Mouse (Mus musculus) heart, embryonic 16.5 days (tissue): ENCODE results near the gene Cbx8. TPM values are rescaled to one million over a fixed set of nuclear protein-coding genes. Genes with fewer than 3 reads are reported as not detected.

ENCODE experiments used
- ATAC-seq: fragments of 200-750 bp; cut with Nextera tagmentation; replicated peaks from 2 replicates; pipeline ENCODE4 v1.8.0; 2017; ENCODE audit warnings: moderate number of reproducible peaks; ENCODE audit not compliant: insufficient read depth, low FRiP score; ENCODE audit errors: extremely low read depth
- H3K27ac ChIP-seq: fragments of 300-500 bp; sonication (generic); 2 replicates; pipeline ENCODE4 v1.5.1; 2014; ENCODE audit warnings: mild to moderate bottlenecking, low read length, control low read depth, moderate library complexity
- H3K27me3 ChIP-seq: fragments of 300-500 bp; sonication (generic); 2 replicates; pipeline ENCODE4 v1.6.1; 2014; ENCODE audit warnings: low read length, mixed read lengths; ENCODE audit not compliant: control insufficient read depth, insufficient read depth
- H3K36me3 ChIP-seq: fragments of 300-500 bp; sonication (generic); 2 replicates; pipeline ENCODE4 v1.6.1; 2014; ENCODE audit not compliant: control insufficient read depth, insufficient read depth
- H3K4me1 ChIP-seq: fragments of 300-500 bp; sonication (generic); 2 replicates; pipeline ENCODE4 v1.6.1; 2014; ENCODE audit warnings: low read length, mixed read lengths; ENCODE audit not compliant: control insufficient read depth, insufficient read depth
- H3K4me2 ChIP-seq: fragments of 300-500 bp; sonication (generic); 2 replicates; pipeline ENCODE4 v1.6.1; 2014; ENCODE audit warnings: low read depth, mild to moderate bottlenecking, control low read depth, low read length
- H3K4me3 ChIP-seq: fragments of 300-500 bp; sonication (generic); 2 replicates; pipeline ENCODE4 v1.5.1; 2014; ENCODE audit warnings: mild to moderate bottlenecking, control low read depth, low read length
- H3K9ac ChIP-seq: fragments of 300-500 bp; sonication (generic); 2 replicates; pipeline ENCODE4 v1.6.1; 2014; ENCODE audit warnings: low read length, control low read depth
- H3K9me3 ChIP-seq: fragments of 300-500 bp; sonication (generic); replicated peaks from 2 replicates; pipeline ENCODE4 v1.6.1; 2016; ENCODE audit warnings: low read length; ENCODE audit not compliant: control insufficient read depth
- WGBS: fragments of 180-500 bp; shearing (Covaris S2); extraction: QIAGEN DNeasy Blood & Tissue Kit; methylation state at CpG from one replicate; pipeline ENCODE4 v1.1.7; 2014; 5-methylcytosine and 5-hydroxymethylcytosine counted together
- polyA plus RNA-seq: library from polyadenylated mRNA; unstranded; fragments of >200 nt; fragmentation: Nextera tagmentation; extraction: Ambion mirVana; gene quantifications from 2 replicates; pipeline ENCODE4 v1.2.1, GENCODE M21; 2015

Cbx8 gene
- polyA plus RNA-seq, 1 experiment from 2014 or later, result 7.0 TPM

DNA sequence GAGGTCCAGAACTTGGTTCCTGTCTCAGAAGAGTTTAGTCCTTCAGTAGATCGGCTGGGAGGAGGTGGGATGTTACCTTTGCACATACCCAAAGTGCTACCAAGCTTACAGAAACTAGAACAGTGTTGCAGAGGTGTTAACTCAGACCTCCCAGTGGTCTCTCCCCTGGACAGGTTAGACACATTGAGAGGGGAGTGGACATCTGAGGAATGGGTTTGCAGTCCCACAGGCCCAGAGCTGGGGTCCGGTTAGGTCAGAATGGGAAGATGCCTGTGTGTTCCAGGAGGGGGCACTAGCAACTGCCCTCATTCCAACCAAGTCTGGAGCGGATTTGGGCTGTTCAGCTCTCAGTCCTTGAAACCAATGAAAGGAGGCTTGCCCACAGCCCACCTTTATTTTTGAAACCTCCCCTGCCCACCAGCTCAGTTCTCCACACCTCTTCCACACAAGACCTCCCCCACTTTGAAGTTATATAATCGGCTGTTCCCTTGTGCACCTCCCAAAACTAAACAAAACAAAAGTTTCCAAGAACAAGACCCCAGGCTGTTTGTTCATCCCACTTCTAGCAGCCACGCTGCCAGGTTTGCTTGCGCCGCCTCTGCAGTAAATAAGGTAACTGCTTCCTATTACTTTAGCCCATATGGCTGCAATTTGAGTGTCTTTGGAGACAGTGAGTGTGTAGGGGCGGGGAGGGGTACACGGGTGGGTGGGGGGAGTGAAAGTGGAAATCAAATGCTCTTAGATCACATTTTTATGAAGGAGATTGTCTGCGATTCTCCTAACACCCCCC lies 3.2 kb upstream of the Cbx8 start:
- no peak overlapping the region for H3K27ac ChIP-seq
- H3K36me3 ChIP-seq, result peaks cover 3% of the 10 kb centered on the region
- H3K9me3 ChIP-seq, result no peaks in the 10 kb centered on the region
- peaks cover 68% of the 10 kb centered on the region for H3K27me3 ChIP-seq
- H3K4me3 ChIP-seq, result peak overlapping the region; percentile 27; the same call in 1 of the 2 replicates
- no peak overlapping the region for H3K9ac ChIP-seq
- H3K4me2 ChIP-seq, result peak overlapping the region; percentile 47
- peaks cover 40% of the 10 kb centered on the region for H3K4me1 ChIP-seq
- WGBS, result 7% methylated on average over 10 of the region's 10 CpGs
- no peak for ATAC-seq

DNA sequence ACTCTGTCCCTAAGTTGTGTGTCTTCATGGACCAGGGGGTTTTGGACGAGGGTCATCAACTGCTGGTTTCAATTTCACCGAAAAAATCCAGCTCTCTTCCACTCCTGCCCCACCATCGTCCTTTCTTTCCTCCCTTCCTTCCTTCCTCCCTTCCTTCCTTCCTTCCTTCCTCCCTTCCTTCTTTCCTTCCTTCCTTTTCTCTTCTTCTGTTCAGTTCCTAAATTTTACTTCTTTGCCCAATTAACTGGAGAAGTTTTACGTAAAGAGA lies 2.4 kb upstream of the Cbx8 start:
- ATAC-seq, result no peak

DNA sequence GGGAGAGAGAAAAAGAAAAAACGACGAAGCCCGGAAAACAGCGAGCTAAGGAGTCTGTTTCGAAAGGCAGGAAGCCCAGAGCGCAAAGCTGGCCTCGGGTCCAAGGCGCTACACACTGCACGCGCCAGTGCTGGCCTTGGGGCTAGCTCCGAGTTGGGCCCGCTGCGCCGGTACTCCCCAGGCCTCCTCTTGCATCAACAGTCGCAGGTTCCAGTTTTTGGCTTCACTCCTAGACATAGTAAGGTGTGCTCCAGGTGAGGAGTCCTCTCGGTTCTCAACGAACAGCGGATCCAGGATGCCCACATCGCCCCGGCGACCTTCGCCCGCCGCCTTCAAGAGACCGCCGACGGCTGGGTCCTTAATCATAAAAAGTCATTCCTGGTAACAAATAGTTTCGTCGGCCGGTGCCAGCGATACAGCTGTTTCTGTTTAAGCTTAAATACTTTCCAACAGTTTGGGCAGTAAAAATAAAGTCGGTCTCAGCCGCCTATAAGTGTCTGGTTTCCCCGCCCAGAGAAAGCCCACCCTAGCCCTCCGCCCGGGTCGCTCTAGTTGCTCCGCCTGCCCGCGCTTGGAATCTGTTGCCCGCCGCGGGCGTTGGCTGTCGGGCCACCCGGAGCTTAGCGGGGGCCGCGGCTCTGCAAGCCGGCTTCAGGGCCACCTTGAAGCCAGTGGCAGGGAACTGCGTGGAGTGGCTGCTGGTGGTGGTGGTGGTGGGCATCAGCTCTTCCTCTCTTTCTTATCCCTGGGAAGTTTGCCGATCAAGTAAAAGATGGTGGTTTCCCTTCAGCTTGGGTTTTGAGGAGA lies 1.9 kb upstream of the Cbx8 start:
- no peak for ATAC-seq
- WGBS, result 2% methylated on average over 52 of the region's 52 CpGs
- Histone ChIP-seq H3K9me3 (no peaks in the 10 kb centered on the region), H3K4me1 (peaks cover 41% of the 10 kb centered on the region), H3K27me3 (peaks cover 66% of the 10 kb centered on the region), H3K36me3 (peaks cover 7% of the 10 kb centered on the region), H3K4me3 (peak overlapping the region; percentile 14), H3K27ac (no peak overlapping the region), H3K9ac (no peak overlapping the region; the same call in 1 of the 2 replicates), H3K4me2 (0 out of 2 replicates have a peak overlapping the region, but pooled peaks have one; percentile 3)

More for the DNA sequence above, 2.4 kb upstream of the Cbx8 start:
- H3K4me2 ChIP-seq, result no peak overlapping the region
- H3K9ac ChIP-seq, result no peak overlapping the region
- H3K9me3 ChIP-seq, result no peaks in the 10 kb centered on the region
- H3K4me1 ChIP-seq, result peaks cover 40% of the 10 kb centered on the region
- H3K4me3 ChIP-seq, result no peak overlapping the region
- no peak overlapping the region for H3K27ac ChIP-seq
- peaks cover 66% of the 10 kb centered on the region for H3K27me3 ChIP-seq
- 8% methylated on average over 4 of the region's 4 CpGs for WGBS
- peaks cover 7% of the 10 kb centered on the region for H3K36me3 ChIP-seq

DNA sequence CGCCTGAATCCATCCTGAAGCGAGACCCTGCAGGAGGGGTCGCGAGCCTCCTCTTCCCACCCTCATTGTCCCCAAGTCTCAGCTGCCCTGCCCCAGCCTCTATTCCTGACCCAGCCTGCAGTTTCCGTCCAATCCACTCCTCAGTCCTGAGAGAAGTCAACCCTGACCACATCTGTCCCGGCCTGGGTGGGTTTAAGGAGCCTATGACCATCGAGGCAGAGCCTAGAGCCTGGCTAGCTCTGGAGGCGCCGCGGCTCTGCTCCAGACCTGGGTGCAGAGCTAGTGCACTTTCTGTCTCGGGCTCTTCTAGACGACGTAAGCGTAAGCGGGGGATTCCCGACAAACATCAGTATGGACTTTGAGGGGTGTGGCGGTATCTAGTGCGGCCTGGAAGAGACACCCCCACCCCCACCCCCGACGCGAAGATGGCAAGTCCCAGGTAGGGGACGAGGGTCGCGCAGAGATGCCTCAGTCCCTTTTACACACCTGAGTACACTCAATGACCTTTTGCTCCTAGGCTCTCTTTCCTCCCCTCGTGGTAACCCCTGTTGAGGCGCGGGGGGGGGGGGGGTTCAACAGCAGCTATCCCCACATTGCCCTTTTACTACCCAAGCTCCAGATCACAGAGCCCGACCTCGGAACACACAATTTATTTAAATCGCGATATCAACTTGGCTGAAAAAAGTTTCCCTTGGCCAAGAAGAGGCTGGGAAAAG lies 1.1 kb upstream of the Cbx8 start:
- Histone ChIP-seq H3K27ac (no peak overlapping the region), H3K36me3 (peaks cover 7% of the 10 kb centered on the region), H3K9ac (peak overlapping the region; percentile 75), H3K27me3 (peaks cover 60% of the 10 kb centered on the region), H3K4me2 (peak overlapping the region; percentile 98), H3K4me1 (peaks cover 42% of the 10 kb centered on the region), H3K9me3 (no peaks in the 10 kb centered on the region), H3K4me3 (peak overlapping the region; percentile 82)
- no peak for ATAC-seq
- WGBS, result 2% methylated on average over 30 of the region's 31 CpGs

DNA sequence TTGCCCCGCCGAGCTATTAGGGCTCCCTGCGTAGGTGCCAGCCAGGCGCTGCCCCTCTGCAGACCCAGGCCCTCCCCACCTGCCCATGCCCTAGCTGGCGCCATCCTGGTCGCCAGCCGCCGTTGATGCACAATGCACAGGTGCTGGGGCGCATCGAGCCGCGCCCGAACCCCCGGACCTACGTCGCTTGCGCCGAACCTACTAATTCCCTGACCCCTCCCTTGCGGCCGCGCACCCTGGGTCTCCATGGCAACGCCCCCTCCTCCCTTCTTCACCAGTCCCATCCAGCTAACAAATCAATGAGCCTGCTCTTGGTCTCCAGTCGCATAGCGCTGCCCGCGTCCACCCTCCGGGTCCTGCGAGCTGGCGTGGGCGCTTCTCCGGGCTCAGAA lies 552 bp upstream of the Cbx8 start:
- Histone ChIP-seq H3K9ac (peak overlapping the region; percentile 75), H3K27me3 (peaks cover 56% of the 10 kb centered on the region), H3K9me3 (no peaks in the 10 kb centered on the region), H3K4me3 (peak overlapping the region; percentile 82), H3K4me2 (peak overlapping the region; percentile 98), H3K4me1 (peaks cover 37% of the 10 kb centered on the region), H3K27ac (no peak overlapping the region), H3K36me3 (peaks cover 7% of the 10 kb centered on the region)
- under 1% methylated on average over 31 of the region's 31 CpGs for WGBS
- ATAC-seq, result peak; percentile 20

DNA sequence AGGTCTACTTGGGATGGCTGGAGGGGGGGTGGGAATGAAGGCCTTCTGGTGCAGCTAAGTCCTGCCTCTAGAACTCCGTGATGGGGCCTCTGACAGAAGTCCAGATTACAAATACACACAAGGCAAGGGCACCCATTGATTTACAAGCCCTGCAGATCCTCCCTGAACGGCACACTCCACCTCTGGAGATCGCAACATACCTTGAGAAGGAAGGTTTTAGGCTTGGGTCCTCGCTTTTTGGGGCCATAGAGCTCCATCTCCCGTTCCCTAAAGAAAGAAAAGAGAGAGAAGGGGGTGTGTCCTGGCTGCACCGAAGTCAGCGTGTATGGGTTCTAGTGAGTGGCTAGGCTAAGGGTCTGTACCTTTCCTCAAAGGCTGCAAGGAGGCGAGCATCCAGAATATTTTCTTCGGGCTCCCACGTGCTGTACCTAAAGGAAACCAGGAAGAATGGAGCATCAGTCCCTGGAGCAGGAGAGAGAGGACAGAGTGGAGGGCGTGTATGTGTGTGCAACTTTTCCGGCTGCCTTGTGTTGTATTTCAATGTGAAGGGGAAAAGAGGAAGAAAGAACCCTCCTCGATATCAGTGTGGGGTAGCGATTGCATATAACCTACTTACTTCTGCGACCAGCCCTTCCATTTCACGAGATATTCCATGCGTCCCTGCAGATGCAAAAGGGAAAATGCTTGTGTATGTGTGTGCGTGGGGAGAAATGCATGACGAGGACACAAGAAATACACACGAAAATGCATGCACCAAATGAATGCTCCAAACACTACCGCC lies 847 bp downstream of the Cbx8 start:
- Histone ChIP-seq H3K4me3 (peak overlapping the region; percentile 82), H3K9me3 (no peaks in the 10 kb centered on the region), H3K9ac (peak overlapping the region; percentile 92), H3K4me1 (peaks cover 34% of the 10 kb centered on the region), H3K27ac (no peak overlapping the region; the same call in 1 of the 2 replicates), H3K4me2 (peak overlapping the region; percentile 87), H3K27me3 (peaks cover 55% of the 10 kb centered on the region), H3K36me3 (peaks cover 7% of the 10 kb centered on the region)
- WGBS, result 20% methylated on average over 21 of the region's 21 CpGs
- ATAC-seq, result no peak

DNA sequence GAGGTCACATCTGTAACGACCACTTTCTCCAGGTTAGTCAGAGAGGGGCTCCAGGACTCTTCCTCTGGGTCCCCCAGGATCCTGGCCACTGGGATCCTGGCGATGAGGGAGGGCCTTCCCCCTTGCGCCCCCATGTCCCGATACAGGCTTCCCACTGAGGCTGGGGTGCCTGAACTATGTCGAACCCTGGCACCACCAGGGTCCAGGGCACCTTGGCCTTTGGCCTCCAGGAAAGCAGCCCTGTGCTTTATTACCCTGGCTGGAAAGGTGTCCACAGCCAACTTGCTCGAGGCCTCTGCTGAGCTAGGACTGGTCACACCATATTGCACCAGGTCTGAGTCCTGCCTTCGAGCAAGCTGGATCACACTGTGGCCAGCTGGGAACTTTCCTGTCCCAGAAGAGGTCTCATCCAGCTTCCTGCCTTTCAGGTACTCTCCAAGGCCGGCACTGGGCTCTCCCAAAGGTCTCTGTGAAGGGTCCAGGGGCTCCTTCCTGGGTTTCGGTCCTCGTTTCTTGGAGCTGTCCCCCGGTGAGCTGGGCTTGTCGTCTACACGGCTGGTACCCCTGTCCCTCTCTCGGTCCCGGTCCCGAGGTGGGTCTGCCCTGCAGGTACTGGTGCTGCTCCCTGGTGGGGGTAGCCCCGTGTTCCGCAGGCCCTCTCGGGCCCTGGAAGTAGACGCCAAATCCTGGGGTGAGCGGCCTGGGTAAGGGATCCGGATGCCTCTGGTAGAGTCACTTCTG lies 1.9 kb downstream of the Cbx8 start:
- peaks cover 7% of the 10 kb centered on the region for H3K36me3 ChIP-seq
- H3K4me1 ChIP-seq, result peaks cover 35% of the 10 kb centered on the region
- WGBS, result 73% methylated on average over 22 of the region's 22 CpGs
- peaks cover 54% of the 10 kb centered on the region for H3K27me3 ChIP-seq
- ATAC-seq, result no peak
- H3K4me3 ChIP-seq, result no peak overlapping the region
- no peak overlapping the region for H3K9ac ChIP-seq
- H3K4me2 ChIP-seq, result no peak overlapping the region
- H3K9me3 ChIP-seq, result no peaks in the 10 kb centered on the region
- H3K27ac ChIP-seq, result no peak overlapping the region

DNA sequence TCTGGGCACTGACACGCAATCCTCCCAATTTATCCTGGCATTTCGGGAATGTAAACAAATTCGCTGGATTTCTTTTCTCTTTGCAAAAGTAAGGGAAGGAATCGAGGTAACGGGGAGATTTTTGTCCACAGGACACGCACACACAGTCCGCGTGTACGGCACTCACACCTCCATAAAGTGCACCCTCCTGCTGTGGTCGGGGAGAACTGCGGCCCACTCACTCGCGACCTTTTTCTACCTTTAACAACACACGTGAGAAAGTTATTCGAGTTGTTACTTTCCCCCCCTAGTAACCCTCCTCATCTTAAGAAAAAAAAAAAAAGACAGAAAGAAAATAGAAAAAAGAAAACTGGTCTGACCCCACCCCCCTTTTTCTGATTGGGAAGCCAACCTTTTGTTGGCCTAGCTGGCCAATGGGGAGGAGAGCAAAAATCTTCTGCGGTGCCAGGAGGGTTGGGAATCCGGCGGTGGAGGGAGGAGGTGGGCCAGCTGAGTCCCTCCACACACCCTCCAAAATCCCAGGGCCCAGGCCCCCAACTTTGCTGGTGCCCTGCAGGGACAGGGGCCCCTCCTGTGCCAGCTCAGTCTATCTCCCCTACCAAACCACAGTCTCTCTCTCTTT lies 2.9 kb downstream of the Cbx8 start:
- peak overlapping the region; percentile 73 for H3K9ac ChIP-seq
- WGBS, result 41% methylated on average over 18 of the region's 18 CpGs
- H3K4me2 ChIP-seq, result peak overlapping the region; percentile 92
- ATAC-seq, result no peak
- H3K9me3 ChIP-seq, result no peaks in the 10 kb centered on the region
- peaks cover 51% of the 10 kb centered on the region for H3K27me3 ChIP-seq
- peak overlapping the region; percentile 63 for H3K4me3 ChIP-seq
- H3K4me1 ChIP-seq, result peaks cover 35% of the 10 kb centered on the region
- H3K27ac ChIP-seq, result no peak overlapping the region
- H3K36me3 ChIP-seq, result peaks cover 7% of the 10 kb centered on the region
